Mouse (Mus musculus) kidney, postnatal 14 days (tissue): Measurements from ENCODE around the gene Gipc1.

ENCODE experiments used
- DNase-seq: peaks from one replicate; pipeline ENCODE4 v3.0.0; 2022; ENCODE audit warnings: mixed read lengths

Gipc1 gene

DNA sequence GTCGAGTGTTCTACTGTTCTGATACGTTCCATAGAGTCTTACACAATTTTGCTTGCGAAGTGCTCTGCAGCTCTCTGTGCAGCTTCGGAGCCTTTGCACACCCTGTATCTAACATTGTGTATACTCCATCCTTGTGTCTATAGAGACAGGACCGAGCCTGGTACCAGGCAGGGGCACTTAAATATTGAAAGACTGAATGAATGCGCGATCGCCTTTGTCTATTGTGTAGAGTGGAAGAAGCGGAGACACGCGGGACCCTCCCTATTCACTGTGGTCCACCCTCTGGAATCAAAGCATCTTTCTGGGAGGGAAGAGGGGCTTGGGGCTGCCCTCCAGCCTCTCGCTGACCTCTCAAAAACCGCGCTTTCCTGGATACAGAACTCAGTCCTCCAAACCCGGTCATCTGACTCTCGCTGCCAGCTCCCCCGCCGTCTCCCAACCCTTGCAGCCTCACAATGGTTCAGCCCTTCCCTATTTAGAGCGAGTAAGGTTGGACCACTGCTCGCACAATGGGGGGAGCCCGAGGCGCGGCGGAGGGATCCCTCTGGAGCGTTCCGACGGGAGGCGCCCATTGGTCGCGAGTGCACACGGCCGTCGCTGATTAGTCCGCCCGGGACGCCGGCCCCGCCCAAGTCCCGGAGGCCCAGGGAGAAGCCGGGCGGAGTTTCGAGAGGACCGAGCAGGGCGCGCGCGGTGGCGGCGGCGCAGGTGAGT, at the start of gene Gipc1:
Gene Gipc1, plus strand, starts transcription at position 648 of the 714 bp plus-strand sequence.
- DNase-seq = peak; percentile 98

DNA sequence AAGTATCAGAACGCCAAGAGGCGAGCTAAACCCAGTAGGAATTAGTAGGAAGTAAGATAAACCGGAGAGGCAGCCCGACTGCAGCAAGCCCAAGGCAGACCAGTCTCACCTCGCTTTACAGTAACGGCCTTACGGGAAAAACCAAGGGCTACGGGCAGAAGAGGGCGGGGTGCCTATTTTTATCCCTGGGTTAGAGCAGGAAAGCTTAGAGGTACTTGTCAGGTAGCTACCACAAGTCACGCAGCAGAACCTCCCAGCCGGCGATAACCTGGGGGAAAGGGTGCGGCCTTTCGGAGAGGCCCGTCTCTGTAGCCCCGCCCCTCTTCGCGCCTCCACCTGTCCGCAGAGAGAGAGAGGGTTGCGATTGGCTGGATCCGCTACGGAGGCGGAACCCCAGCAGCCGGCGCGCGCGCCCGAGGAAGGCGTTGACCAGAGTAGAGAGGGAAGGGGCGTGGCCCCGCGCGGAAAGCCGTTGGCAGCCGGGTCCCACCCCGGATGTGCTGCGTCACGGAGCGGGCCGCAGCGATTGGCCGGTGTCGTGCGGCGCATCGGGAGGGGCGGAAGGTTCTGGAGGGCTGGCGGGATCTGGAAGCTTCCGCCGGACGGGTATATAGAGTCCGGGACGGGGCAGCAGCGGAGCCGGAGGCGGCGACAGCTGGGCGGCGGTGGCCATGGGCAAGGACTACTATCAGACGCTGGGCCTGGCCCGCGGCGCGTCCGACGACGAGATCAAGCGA, 44.6 kb upstream of the Gipc1 start, which contains the start of the genes Tecr and Dnajb1:
Gene Tecr, minus strand, starts transcription at position 311 of the 737 bp plus-strand sequence.
Gene Dnajb1, plus strand, starts transcription at position 533 of the 737 bp plus-strand sequence.
- DNase-seq = peak; percentile 100

DNA sequence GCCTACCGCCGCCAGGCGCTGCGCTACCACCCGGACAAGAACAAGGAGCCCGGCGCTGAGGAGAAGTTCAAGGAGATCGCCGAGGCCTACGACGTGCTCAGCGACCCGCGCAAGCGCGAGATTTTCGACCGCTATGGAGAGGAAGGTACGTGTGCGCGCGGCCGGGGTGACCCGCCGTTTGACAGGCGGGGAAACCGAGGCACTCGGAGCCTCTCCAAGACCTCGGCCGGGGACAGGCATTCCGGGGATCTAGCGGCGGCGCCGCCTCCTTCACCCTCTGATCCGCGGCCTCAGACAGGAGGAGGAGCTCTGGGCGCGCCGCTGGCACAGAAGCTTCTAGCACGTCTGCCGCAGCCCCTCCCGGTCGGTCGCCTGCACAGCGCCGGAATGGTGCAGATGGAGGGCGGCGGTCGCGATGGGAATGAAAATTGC, 44.1 kb upstream of the Gipc1 start:
- peak; percentile 91 for DNase-seq

GRCm38 (mm10) chr8:83609086-83609485, 43.4 kb upstream of the Gipc1 start:
- no peak for DNase-seq

- no peak for DNase-seq
These were observed 42.8 kb upstream of the Gipc1 start for GRCm38 (mm10) chr8:83609547-83610180.

DNA sequence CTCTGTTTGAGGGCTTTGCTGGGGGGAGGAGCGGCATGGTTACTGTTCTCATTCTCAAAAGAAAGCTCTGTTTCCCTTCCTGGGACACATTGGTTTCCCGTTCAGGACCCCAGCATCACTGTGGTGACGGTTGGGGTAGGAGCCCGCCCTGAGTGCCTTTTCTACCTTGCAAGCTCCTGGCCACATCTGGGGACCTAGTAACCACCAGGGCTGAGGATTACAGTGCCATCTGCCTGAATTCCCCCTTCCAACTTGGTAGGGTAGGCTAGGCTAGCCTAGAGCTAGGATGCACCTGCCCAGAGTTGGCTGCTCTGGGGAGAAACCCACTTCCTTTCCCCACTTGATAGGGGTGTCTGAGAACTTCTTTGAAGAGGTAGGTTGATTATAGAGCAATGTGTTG, 40.6 kb upstream of the Gipc1 start:
- no peak for DNase-seq

- DNase-seq = no peak
These were observed 38.8 kb upstream of the Gipc1 start for GRCm38 (mm10) chr8:83613695-83614094.

DNA sequence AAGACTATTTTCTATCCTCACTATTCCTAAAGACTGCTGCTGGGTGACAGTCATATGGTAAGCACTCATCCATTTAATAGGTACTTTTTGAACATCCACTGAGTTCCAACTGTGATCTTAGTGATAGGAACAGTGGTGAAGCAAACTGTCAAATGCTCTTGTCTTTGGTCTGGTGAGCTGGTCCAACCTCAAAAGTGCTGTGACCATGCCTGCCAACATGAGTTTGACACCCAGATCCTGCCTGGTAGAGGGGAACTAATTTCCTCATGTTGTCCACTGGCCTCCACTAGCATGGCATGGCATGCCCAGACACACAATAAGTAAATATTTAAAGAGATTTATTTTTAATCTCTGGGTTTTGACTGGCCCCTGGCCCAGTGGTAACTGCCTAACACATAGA, 35.9 kb upstream of the Gipc1 start:
- no peak for DNase-seq

- no peak for DNase-seq
These were observed 35.4 kb upstream of the Gipc1 start for GRCm38 (mm10) chr8:83617111-83617510.

DNA sequence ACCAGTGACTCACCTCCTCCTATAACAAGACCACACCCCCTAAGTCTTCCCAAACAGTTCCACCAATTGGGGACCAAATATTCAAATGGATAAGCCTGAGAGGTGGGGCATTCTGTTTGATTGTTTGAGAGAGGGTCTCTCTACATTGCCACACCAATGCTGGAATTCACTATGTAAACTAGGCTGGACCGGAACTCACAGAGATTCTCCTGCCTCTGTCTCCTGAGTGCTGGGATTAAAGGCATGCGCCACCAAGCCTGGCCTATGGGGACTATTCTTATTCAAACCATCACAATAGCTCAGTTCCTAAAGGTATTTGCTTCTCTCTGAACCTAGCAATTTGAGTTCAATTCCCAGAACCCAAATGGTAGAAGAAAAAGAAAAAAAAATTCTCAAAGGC, 33.9 kb upstream of the Gipc1 start:
- no peak for DNase-seq

GRCm38 (mm10) chr8:83619568-83620285, 32.8 kb upstream of the Gipc1 start:
- DNase-seq = no peak

DNA sequence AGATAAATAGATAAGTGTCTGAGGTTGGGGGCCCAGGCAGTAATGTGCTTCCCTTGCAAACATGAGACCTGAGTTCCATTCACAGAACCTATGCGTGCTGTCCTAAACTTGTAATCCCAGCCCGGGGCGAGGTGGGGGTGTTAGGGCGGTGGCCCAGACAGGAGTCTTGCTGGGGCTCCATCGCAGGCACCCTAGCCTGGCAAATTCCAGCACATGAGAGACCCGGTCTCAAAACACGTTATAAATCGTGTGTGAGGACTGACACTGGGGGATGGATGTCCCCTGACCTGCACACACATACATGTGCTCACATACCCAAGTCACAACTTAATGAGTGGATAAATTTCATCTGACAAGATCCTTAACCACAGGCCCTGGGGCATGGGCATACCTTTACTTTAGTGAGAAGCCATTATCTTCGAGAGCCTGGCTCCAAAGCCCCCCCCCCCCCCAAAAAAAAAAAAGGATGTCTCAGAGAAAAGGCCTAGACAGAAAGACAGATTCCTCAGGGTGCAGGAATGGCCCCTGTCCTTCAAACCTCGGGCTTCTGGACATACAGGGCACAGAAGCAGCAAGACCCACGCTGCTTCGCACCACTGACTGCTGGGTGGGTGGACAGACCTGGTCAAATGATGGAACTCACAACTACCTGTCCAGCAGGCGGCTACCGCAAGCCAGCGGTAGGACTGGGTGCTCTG, 30.6 kb upstream of the Gipc1 start:
- DNase-seq = no peak

- peak; percentile 91 for DNase-seq
These were observed 30.0 kb upstream of the Gipc1 start for GRCm38 (mm10) chr8:83622389-83622989.

- DNase-seq = no peak
These were observed 28.9 kb upstream of the Gipc1 start for GRCm38 (mm10) chr8:83623549-83623948.

DNA sequence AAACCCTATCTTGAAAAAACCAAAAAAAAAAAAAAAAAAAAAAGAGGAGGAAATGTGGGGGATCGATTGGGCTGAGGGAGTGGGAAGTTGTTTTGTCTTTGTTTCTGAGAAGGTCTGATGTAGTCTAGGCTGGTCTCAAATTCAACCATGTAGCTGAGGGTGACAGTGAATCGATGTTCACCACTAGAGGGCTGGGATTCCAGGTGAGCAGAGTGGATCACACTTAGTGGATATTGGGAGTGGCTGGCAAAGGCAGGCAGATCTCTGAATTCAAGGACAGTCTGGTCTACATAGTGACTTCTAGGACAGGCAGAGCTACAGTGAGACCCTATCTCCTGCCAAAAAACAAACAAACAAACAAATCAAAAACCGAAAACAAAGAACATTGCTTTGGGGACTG, 27.7 kb upstream of the Gipc1 start:
- DNase-seq = peak; percentile 57

GRCm38 (mm10) chr8:83625676-83626299, 26.7 kb upstream of the Gipc1 start:
- DNase-seq = no peak

GRCm38 (mm10) chr8:83632083-83632707, 20.3 kb upstream of the Gipc1 start:
- DNase-seq = no peak

GRCm38 (mm10) chr8:83638856-83639255, 13.6 kb upstream of the Gipc1 start:
- no peak for DNase-seq

DNA sequence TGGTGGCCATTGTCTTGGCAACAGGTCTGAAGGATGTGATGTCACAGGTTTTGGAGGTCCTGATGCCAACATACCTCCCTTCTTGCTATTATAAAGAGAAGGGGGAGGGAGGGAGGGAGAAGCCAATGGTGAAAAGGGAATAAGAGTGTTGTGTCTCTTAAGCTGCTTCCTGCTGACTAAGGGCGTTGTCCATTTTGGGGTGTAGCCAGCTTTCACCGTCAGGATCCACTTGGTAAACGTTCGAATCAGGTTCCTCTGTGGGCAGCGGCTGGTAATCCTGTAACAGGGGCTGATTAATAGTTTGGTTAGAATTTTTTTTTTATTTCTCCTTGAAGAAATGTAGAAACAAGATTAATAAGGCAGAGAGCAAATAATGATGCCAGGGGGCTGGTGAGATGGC, 12.8 kb upstream of the Gipc1 start:
- no peak for DNase-seq

- DNase-seq = no peak
These were observed 5.0 kb upstream of the Gipc1 start for GRCm38 (mm10) chr8:83647511-83647910.

DNA sequence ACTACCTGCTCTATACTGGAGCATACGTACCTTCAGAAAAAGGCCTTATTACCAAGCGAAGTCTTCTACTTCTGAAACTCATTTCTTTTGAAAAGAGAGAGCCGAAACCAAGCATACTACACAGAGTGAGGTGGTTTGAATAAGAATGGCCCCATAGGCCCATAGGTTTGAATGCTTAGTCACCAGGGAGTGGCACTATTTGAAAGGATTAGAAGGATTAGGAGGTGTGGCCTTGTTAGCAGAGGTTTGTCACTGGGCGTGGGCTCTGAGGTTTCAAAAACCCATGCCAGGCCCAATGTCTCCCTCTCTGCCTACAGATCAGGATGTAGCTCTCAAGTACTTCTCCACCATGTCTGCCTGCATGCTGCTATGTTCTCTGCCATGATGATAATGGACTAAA, 4.4 kb upstream of the Gipc1 start:
- DNase-seq = no peak
